Mouse (Mus musculus) forebrain, embryonic 16.5 days (tissue): ENCODE data around the gene Dag1. TPM values are rescaled to one million over a fixed set of nuclear protein-coding genes. Genes with fewer than 3 reads are reported as not detected.

Experiments
- ATAC-seq: fragments of 200-750 bp; cut with Nextera tagmentation; 2 replicates; pipeline ENCODE4 v1.8.0; 2017; ENCODE audit warnings: mild to moderate bottlenecking, moderate library complexity
- H3K27ac ChIP-seq: fragments of 300-500 bp; sonication (generic); 2 replicates; pipeline ENCODE4 v1.5.1; 2014; ENCODE audit warnings: low read length, control low read depth
- H3K27me3 ChIP-seq: fragments of 300-500 bp; sonication (generic); replicated peaks from 2 replicates; pipeline ENCODE4 v1.6.1; 2014; ENCODE audit warnings: low read length; ENCODE audit not compliant: control insufficient read depth, insufficient read depth
- H3K36me3 ChIP-seq: fragments of 300-500 bp; sonication (generic); 2 replicates; pipeline ENCODE4 v1.6.1; 2014; ENCODE audit not compliant: control insufficient read depth, insufficient read depth
- H3K4me1 ChIP-seq: fragments of 300-500 bp; sonication (generic); replicated peaks from 2 replicates; pipeline ENCODE4 v1.6.1; 2014; ENCODE audit warnings: low read length; ENCODE audit not compliant: control insufficient read depth, insufficient read depth
- H3K4me2 ChIP-seq: fragments of 300-500 bp; sonication (generic); 2 replicates; pipeline ENCODE4 v1.6.1; 2014; ENCODE audit warnings: mild to moderate bottlenecking, low read length, control low read depth
- H3K4me3 ChIP-seq: fragments of 300-500 bp; sonication (generic); replicated peaks from 2 replicates; pipeline ENCODE4 v1.5.1; 2014; ENCODE audit warnings: mild to moderate bottlenecking, low read length, control low read depth
- H3K9ac ChIP-seq: fragments of 300-500 bp; sonication (generic); replicated peaks from 2 replicates; pipeline ENCODE4 v1.6.1; 2014; ENCODE audit warnings: low read depth, low read length, control low read depth
- H3K9me3 ChIP-seq: fragments of 300-500 bp; sonication (generic); 2 replicates; pipeline ENCODE4 v1.6.1; 2016; ENCODE audit warnings: low read length; ENCODE audit not compliant: control insufficient read depth
- WGBS: fragments of 180-500 bp; shearing (Covaris S2); extraction: QIAGEN DNeasy Blood & Tissue Kit; methylation state at CpG from one replicate; pipeline ENCODE4 v1.1.7; 2014; 5-methylcytosine and 5-hydroxymethylcytosine counted together
- polyA plus RNA-seq: library from polyadenylated mRNA; unstranded; fragments of >200 nt; fragmentation: Nextera tagmentation; extraction: Ambion mirVana; gene quantifications from 2 replicates; pipeline ENCODE4 v1.2.1, GENCODE M21; 2015

Dag1 gene
- polyA plus RNA-seq, 1 experiment from 2014 or later: 56.3 TPM

GRCm38 (mm10) chr9:108239951-108240350 lies 23.8 kb downstream of the Dag1 start:
- no peaks in the 10 kb centered on the region for H3K36me3 ChIP-seq
- H3K9me3 ChIP-seq: no peaks in the 10 kb centered on the region
- no peak overlapping the region for H3K4me3 ChIP-seq
- H3K27ac ChIP-seq: no peak overlapping the region
- 67% methylated on average over 5 of the region's 5 CpGs for WGBS
- H3K4me1 ChIP-seq: no peaks in the 10 kb centered on the region
- H3K4me2 ChIP-seq: no peak overlapping the region
- ATAC-seq: no peak
- no peaks in the 10 kb centered on the region for H3K27me3 ChIP-seq
- no peak overlapping the region for H3K9ac ChIP-seq

GRCm38 (mm10) chr9:108238831-108239230 lies 24.9 kb downstream of the Dag1 start:
- 91% methylated on average over 3 of the region's 3 CpGs for WGBS
- no peak overlapping the region for H3K4me3 ChIP-seq

GRCm38 (mm10) chr9:108238402-108238801 lies 25.4 kb downstream of the Dag1 start:
- Histone ChIP-seq H3K4me1 (no peaks in the 10 kb centered on the region), H3K27ac (no peak overlapping the region), H3K27me3 (no peaks in the 10 kb centered on the region), H3K4me2 (no peak overlapping the region), H3K9me3 (no peaks in the 10 kb centered on the region), H3K36me3 (no peaks in the 10 kb centered on the region; the same call in 1 of the 2 replicates), H3K4me3 (no peak overlapping the region), H3K9ac (no peak overlapping the region)
- ATAC-seq: no peak
- 91% methylated on average over 2 of the region's 2 CpGs for WGBS

More at GRCm38 (mm10) chr9:108238831-108239230, 24.9 kb downstream of the Dag1 start:
- H3K4me1 ChIP-seq: no peaks in the 10 kb centered on the region
- ATAC-seq: no peak
- no peak overlapping the region for H3K9ac ChIP-seq
- H3K27me3 ChIP-seq: no peaks in the 10 kb centered on the region
- H3K36me3 ChIP-seq: no peaks in the 10 kb centered on the region; the same call in 1 of the 2 replicates
- H3K4me2 ChIP-seq: no peak overlapping the region
- no peak overlapping the region for H3K27ac ChIP-seq
- H3K9me3 ChIP-seq: no peaks in the 10 kb centered on the region

- no peaks in the 10 kb centered on the region for H3K9me3 ChIP-seq
- no peak overlapping the region for H3K4me2 ChIP-seq
- ATAC-seq: no peak
- 85% methylated on average over 2 of the region's 2 CpGs for WGBS
- no peak overlapping the region for H3K27ac ChIP-seq
- no peaks in the 10 kb centered on the region for H3K4me1 ChIP-seq
- H3K9ac ChIP-seq: no peak overlapping the region
- no peak overlapping the region for H3K4me3 ChIP-seq
- no peaks in the 10 kb centered on the region; the same call in 1 of the 2 replicates for H3K36me3 ChIP-seq
- no peaks in the 10 kb centered on the region for H3K27me3 ChIP-seq
These were observed 29.1 kb downstream of the Dag1 start for GRCm38 (mm10) chr9:108234682-108235081.

- H3K4me1 ChIP-seq: no peaks in the 10 kb centered on the region
- no peaks in the 10 kb centered on the region; the same call in 1 of the 2 replicates for H3K36me3 ChIP-seq
- no peak overlapping the region for H3K9ac ChIP-seq
- H3K27me3 ChIP-seq: no peaks in the 10 kb centered on the region
- 94% methylated on average over 2 of the region's 2 CpGs for WGBS
- no peaks in the 10 kb centered on the region for H3K9me3 ChIP-seq
- ATAC-seq: no peak
- no peak overlapping the region for H3K27ac ChIP-seq
- no peak overlapping the region for H3K4me2 ChIP-seq
- no peak overlapping the region for H3K4me3 ChIP-seq
These were observed 30.9 kb downstream of the Dag1 start for GRCm38 (mm10) chr9:108232908-108233307.

GRCm38 (mm10) chr9:108227911-108228649 lies 35.7 kb downstream of the Dag1 start:
- Histone ChIP-seq H3K4me1 (no peaks in the 10 kb centered on the region), H3K36me3 (no peaks in the 10 kb centered on the region), H3K9me3 (no peaks in the 10 kb centered on the region), H3K9ac (no peak overlapping the region), H3K4me3 (no peak overlapping the region), H3K27me3 (no peaks in the 10 kb centered on the region), H3K27ac (no peak overlapping the region), H3K4me2 (no peak overlapping the region)
- WGBS: 73% methylated on average over 2 of the region's 2 CpGs
- ATAC-seq: no peak

- no peak overlapping the region for H3K4me3 ChIP-seq
- H3K36me3 ChIP-seq: no peaks in the 10 kb centered on the region
- H3K9ac ChIP-seq: no peak overlapping the region
- no peaks in the 10 kb centered on the region for H3K9me3 ChIP-seq
- H3K4me2 ChIP-seq: no peak overlapping the region
- no peak overlapping the region for H3K27ac ChIP-seq
- no peak for ATAC-seq
- WGBS: 82% methylated on average over 2 of the region's 2 CpGs
- no peaks in the 10 kb centered on the region for H3K4me1 ChIP-seq
- no peaks in the 10 kb centered on the region for H3K27me3 ChIP-seq
These were observed 38.6 kb downstream of the Dag1 start for GRCm38 (mm10) chr9:108225166-108225565.

- Histone ChIP-seq H3K4me3 (no peak overlapping the region), H3K36me3 (no peaks in the 10 kb centered on the region), H3K4me1 (no peaks in the 10 kb centered on the region), H3K27me3 (no peaks in the 10 kb centered on the region), H3K9ac (no peak overlapping the region), H3K9me3 (no peaks in the 10 kb centered on the region), H3K4me2 (no peak overlapping the region), H3K27ac (no peak overlapping the region)
- ATAC-seq: no peak
- WGBS: 94% methylated on average over 1 of the region's 1 CpGs
These were observed 40.1 kb downstream of the Dag1 start for GRCm38 (mm10) chr9:108223633-108224032.

GRCm38 (mm10) chr9:108221566-108221965 lies 42.2 kb downstream of the Dag1 start:
- H3K9me3 ChIP-seq: no peaks in the 10 kb centered on the region
- H3K27ac ChIP-seq: no peak overlapping the region
- H3K27me3 ChIP-seq: no peaks in the 10 kb centered on the region
- 0 out of 2 replicates have a peak, but pooled peaks cover 2% of the 10 kb centered on the region for H3K36me3 ChIP-seq
- no peak overlapping the region for H3K4me2 ChIP-seq
- H3K4me3 ChIP-seq: no peak overlapping the region
- H3K4me1 ChIP-seq: no peaks in the 10 kb centered on the region
- H3K9ac ChIP-seq: no peak overlapping the region
- no peak for ATAC-seq
- WGBS: 92% methylated on average over 3 of the region's 3 CpGs
